Mouse (Mus musculus): ENCODE measurements at regions not wholly inside any gene's neighbourhood (a gene's known extent, or its start where the extent isn't known, plus 50 kb on each side); places are given as distances from the start of the nearest gene placed in this dataset.
A peak's percentile ranks its signal among the peaks of the same experiment; 100 is the strongest.

DNA sequence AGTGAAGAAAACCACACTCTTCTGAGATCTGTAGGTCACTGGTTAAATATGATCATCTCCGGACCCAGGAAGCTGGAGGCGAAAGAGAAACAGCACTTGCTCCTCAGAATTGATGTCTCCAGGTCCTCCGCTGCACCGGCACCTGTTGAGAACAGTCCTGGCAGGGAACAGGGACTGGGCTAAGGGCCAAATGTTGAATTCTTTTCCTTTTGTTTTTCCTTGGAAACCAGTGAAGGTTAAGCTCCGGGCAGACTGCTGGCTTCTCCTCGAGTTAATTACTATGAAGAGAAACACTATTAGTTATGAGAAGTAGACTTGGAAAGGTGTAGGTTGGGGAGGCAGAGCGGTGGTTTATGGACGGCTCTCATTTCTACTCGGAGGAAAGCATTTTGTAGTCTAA is 242.7 kb downstream of the Rngtt start:
- DNase-seq: no peak

DNA sequence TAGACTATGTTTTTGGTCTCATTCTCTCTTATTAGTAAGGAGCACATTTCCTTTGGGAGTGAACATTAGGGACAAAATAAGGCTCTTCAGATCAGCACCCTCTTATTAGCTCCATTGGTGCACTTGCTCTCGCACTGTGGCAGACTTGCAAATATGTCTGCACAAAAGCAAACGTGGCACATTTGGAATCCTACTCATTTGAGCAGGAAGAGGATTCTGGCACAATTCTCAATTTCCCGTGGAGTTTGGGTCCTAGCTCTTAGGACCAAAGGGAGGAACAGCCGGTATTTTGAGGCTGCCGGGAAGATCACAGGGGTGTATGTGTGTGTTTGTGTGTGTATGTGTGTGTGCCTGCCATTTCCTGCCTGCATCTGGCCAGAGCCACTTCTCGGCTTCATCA is 244.5 kb downstream of the Rngtt start:
- DNase-seq: no peak

DNA sequence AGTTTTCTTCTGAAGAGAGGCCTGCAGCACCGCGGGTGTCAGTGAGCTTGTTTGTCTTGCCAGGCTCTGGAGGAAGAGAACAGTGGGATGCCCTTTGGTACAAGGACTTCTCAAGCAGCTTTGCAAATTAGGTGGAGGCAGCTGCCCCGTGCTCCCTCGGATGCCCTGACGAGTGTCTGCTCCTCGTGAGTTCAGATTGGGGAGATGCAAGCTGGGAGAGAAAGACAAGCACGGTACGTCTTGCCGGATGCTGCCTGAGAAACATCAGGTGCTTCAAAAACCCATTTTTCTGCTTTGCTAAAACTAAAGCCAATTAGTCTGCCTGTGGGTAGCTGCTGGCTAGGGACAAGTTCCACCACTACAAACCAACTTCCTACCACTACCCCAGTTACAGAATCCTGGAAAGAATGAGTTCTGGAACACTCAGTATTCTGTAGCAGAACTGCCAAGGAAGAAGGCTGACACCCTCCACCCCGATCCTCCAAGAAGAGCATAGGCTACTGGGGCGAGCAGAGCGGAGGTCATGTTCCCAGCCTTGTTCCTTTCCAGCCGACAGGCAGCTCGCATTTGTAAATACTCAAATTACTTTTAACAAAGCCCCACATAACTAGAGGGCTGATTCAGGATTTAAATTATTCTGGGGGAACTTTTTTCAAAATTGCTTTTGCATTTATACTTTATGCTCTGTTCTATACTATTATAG is 245.3 kb downstream of the Rngtt start:
- no peak for DNase-seq

DNA sequence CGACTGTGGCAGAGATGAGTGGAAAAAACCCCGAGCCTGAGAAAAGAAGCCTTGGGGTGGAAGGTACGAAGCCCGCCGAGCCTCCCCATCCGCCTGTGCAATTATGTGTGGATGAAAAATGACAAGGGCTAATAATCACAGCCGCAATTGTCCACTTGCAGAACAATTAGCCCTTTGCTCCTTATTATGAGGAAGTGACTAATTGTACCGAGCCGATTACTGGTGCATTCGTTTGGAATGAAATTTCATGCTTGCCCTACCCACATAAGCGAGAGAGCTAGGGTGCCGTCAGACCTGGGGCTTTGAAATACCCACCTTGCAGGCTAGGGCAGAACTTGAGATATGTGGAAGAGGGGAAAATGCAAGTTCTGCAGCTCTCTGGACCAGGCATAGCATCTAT is 245.9 kb downstream of the Rngtt start:
- no peak for DNase-seq

DNA sequence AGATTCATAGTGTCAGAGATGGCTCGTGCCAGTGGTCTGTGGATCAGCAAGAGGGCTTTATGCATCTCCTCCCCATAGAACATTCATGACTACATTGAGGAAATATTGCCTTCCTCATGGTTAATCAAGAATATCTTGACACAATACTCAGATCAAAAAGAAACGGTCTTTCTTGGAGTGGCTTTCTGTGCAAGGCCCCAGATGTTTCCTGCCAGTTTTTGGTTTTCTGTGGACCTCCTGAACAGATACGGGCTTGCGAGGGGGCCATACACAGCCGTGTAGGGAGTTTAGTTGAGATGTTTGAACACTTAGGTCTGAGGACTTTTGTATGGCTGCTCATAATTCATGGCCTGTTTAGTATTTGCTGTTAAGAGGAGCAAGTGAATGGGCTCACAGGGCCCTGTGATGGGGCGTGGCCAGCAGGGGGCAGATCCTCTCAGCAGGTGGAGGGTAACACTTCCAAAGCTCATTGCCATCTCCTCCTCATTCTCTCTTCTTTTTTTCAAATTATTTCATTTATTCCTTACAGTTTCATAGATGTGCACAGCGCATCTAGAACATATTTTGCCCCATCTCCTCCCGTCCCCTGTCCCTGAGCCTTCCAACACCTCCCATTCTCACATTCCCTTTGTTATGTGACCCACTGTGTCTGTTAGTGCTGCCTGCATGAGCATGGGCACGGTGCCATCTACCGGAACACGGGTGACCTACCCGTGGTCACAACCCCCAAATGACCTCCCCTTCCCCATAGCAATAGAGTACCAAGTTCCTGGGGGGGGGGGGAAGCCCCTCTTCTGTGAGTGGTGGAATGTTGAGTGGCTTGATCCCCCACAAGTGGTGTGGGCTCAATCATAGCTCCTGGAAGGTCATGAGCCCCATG is 246.8 kb downstream of the Rngtt start:
- DNase-seq: no peak

DNA sequence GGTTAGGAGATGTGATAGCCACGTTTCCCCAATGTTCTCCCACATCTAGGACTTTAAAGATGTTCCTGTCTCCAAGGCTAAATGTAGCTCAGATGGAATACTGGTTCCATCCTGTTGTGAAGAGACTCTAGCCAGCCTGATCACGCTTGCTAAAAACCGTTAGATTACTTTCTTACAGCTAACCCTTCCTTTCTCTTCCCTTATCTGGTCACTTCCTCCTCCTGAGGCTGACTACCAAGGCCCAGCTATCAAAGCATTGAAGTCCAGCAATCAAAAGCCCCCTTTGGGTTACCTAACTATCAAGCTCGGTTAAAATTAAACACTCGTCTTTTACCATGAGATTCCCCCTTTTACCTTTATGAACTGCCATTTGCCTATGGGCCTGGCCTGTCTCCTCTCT is 260.2 kb downstream of the Rngtt start:
- DNase-seq: no peak

DNA sequence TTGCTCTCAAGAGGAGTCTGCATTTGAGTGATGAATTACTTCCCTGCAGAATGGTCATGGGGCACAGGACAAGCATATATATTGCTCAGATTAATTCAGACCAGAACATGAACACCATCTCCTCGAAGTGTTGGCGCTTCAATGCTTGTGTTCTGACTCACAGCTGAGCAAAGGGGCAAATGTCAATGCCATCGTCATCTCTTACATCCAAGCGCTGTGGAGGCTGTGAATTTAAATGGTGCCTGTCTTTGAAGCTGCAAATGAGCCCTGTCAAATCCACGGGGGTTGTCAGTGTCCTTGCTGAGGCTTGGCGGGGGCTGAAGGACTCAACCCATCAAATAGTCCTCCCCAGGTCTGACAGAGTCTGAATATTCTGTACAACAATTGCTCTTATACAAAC is 261.2 kb downstream of the Rngtt start:
- DNase-seq: no peak

DNA sequence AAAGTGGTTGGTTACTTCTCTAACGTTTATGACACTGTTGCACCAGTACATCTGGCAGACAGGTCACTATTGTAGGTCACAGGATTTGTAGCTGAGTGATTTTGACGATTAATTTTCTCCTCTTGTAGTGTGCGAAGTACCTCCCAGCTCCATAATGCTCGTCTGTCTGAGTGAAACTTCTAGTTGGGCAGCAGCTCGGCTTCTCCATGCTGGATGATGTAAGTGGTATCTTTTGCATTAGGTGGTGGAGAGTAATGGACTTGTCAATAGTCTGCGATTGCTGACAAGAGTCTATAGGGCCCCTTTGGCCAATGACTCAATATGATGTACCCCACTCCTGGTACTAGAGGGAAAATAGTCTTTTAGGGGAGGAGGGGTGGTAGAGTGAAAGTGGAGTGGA is 267.5 kb downstream of the Rngtt start:
- DNase-seq: no peak

DNA sequence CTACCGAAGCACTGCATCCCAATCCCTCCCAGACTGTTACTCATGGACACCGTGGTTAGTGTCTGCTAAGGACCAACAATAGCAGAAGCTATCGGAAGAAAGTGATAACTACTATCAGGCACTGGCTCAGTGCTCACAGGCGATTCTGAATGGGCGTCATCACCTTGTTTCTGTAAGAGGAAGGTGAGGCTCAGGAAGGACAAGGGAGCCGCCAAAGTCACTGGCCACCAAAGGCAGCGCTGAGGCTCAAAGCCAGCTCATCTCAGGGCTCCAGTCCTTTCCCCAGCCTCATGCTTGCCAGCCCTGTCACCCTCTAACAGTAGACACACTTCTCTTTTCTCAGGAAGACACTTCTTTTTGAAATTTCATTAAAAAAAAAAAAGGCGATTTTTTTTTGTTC is 270.4 kb downstream of the Rngtt start:
- DNase-seq: no peak

DNA sequence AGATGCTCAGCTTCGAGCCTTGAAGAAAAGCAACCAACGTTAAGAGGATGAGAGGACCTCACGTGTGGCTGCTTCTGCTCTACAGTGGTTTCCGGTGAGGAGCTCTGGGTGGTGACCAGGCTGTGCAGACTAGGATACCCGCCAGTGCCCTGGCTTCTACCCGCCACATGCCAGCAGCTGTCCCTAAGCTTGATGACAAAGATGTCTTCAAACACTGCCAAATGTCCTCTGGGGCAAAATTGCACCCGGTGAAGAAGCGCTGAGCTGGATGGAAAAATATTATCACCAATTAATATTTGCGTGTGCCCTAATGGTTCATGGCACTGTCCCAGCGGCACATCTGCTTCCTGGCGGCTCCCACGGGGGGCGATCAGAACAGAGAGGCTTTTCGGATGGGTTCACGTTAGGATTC is 271.1 kb downstream of the Rngtt start:
- DNase-seq: no peak

DNA sequence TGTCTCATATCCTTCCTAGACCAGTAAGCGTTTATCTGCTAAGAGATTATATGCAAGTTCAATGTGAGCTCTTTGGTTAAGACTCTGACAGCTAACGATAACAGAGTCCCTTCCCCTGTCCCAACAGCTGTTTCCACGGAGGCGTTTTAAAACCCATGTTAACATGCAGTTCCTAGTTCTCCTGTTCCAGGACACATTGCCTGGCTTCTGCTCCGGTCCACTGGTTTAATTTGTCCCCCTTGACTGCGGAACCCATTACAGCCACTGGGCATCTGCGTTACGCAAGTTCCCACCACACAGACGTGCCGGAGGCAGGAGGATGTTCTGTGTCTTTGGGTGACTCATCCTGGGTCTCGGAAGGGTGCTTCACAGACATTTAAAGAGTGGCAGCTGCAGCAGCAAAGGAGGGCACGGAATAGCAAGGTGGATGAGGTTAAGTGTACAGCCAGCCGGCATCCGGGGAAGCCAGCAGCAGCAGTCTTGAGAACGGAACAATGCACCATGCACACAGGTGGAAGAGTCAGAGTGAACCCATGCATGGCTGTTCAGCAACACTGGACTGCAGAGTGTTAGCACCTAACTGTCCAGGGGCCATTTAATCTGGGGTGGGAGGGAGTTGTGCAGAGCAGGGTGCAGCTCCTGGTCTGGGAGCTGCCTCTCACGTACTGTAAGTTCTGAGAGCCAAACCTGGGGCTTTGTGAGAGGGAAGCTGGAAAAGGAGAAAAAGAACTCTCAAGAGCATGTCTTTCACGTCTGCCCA is 271.8 kb downstream of the Rngtt start:
- DNase-seq: no peak

DNA sequence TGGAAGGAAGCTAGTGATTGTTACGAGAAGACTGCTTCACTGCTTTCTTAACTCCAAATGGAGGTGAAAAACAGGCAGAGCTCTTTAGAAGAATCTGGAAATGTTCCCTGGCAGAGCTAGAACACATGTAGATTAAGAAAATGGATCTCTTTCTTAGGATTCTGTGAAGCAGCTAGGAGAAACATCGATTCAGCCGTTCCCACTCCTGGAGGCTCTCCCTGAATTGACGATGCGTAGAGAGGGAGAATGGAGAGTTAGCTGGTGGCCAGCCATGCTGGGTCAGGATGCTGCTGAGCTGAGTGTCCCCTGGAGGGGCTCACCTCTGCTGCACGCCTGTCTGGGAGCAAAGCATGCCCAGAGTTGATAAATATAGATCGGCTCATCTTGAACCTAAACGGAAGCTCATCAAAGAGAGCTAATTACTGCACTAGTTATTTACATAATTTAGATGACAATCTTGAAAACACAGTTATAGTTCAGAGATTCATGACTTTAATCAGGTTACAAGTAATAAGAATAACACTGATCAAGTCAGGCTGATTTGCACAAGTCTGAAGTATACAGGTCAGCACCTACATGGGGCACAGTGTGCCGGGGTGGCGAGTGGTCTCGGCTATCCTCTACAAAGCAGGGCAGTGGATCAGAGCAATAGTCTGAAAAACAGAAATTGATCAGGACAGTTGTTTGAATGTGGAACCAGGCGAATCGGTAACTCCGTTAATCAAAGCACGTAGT is 273.0 kb downstream of the Rngtt start:
- DNase-seq: no peak

DNA sequence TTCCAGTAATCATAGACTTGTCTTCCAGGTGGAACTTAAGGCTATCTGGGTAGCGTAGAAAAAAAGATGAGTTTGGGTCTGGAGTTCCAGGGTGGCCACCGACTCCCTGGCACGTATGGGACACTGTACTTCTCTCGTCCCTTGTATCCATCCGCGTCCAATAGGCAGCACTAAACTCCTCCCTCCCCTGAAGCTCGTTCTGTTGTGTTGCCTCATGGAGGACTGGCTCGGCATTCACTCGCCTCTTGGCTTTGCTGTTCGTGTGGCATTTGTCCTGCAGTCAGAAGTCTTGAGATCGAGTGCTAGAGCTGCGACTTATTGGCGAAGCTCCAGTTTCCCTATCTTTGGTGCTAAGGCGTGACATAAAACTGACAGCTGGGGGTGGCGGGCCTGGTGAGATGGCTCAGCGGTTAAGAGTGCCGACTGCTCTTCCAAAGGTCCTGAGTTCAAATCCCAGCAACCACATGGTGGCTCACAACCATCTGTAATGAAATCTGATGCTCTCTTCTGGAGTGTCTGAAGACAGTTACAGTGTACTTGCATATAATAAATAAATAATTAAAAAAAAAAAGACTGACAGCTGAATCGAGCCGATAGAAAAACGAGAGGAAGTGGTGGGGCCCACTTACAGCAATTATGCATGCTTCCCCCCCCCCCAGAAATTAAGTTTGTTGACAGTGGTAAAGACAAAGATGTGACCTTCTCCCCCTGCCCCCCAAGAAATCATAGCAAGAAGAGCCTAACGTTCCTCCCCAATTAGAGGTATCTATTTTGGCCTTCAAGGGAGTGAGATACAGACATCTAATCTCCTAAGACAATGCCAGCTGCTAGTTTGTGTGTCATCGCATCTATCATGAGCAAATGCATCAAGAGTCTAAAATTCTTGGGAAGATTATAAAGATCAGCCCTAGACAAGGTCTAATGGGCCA is 274.1 kb downstream of the Rngtt start:
- DNase-seq: no peak

DNA sequence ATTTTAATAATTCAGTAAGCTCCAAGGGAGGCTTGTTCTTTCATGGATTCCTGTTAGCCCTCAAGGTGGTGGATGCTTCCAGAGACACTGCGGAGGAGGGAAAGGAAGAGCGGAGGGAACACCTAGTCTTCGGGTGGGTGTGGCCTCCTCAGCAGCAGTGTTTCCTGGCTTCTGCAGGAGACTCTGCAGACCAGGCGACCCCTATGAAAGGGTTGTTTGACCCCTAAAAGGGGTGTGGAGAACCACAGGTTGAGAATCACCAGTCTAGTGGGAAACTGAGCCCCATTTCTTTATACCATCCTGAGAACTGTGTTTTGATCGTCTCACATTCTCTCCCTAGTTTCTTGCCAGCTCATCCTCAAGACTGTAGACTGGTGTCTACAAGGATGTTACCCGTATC is 275.7 kb downstream of the Rngtt start:
- no peak for DNase-seq

DNA sequence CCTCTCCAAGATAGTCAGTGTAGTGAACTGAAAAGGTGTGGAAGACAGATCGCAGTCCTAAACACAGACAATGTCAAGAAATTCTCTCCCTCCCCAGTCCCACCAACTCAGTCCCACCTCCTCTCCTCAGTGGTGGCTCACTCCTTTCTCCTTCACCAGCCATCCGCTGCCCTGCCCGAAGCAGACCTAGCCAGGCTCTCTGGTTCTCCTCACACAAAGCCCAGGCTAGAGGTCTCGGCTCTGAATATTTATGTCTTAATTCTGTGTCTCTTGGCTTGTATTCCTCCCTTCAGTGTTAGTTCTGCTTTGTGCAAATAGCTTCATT is 276.1 kb downstream of the Rngtt start:
- DNase-seq: no peak

DNA sequence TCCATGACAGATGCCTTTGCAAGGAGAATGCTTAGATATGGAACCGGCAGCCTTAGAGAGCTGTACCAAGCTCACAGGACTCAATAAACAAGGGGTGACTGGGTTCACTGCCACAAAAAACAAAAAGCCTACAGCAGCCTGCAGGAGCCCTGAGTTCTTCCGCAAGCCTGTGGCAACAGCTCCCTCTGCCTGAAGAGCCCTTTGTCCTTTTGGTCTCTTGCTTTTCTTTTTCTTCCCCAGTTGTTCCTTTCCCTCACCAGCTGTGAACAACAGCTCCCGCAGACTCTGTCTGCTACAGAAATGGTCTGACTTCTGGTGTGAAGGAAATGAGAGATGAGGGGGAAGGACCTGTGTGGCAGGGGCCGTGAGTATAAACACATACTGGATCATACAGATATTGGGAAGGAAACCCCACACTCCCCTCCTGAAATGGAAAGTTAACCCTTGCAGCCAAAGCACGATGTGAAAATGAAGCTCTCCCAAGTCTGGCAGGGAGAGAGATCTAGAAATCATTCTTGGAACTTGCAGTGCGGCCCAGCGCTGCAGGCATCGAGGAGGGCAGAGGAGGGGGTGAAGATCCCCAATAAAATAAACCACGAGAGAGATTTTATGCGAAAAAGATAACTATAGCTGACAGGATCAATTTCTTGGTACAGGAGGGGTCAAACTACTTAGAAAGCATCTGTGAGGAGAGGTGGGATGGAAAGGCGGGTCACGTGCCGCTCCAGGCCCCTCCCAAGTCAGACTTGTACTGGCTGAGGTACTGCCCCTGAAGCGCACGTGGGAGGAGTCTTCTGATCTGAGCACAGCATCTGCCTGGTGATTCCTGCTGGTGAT is 276.7 kb downstream of the Rngtt start:
- DNase-seq: peak; percentile 43 to 46

DNA sequence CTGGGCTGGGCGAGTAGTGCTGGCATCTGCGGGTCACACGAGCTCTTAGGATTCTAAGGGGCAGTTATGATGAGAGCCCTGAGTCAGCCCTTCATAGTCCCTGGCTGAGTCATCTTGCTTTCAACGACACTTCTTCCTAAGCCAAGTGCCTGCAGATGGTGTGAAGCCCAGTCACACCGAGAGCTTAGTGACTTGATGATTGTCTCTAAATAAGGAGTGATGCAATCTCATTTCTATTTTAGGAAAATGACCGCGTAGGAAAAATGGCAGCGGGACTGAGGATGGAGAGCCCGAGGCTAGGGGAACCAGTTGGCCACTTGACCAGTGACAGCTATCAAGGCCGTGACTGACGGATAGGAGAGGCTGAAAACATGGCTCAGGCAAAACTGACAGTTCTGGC is 277.6 kb downstream of the Rngtt start:
- peak; percentile 47 to 61 for DNase-seq

DNA sequence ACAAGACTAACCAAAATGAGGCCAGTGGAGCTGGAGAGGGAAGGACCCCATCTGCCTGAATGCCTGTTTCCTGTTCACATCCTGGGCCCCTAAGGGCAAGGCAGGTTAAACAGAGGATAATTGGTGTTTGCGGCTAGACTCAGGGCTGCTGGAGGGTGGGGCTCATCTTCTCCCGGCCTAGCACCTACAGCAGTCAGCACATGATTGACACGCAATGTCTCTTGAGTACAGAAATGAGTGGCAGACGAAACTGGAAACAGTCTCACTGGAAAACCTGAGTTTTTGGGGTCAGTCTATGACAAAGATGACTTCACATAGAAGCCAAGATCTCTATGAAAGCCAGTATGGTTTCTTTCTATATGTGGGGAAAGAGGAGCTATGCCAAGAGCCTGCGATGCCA is 278.0 kb downstream of the Rngtt start:
- no peak for DNase-seq

DNA sequence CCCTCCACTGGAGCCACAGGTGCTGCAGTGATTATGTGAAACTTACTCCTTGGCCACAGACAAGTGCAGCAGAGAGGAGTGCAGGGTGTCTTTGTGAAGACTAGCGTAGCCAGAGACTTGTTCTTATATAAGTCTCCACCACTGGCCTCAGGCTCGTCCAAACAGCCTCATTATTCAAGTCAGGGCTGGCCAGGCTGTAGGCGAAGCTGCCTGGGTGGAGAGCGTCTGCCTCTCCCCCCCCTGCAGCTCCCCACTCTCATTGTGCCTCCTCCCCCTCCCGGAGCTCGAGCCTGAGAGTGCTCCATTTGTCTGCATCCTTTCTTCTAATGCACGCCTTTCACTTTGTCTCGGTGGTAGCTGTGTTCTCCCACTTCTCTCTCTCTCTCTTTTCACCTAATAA is 279.1 kb downstream of the Rngtt start:
- DNase-seq: no peak

DNA sequence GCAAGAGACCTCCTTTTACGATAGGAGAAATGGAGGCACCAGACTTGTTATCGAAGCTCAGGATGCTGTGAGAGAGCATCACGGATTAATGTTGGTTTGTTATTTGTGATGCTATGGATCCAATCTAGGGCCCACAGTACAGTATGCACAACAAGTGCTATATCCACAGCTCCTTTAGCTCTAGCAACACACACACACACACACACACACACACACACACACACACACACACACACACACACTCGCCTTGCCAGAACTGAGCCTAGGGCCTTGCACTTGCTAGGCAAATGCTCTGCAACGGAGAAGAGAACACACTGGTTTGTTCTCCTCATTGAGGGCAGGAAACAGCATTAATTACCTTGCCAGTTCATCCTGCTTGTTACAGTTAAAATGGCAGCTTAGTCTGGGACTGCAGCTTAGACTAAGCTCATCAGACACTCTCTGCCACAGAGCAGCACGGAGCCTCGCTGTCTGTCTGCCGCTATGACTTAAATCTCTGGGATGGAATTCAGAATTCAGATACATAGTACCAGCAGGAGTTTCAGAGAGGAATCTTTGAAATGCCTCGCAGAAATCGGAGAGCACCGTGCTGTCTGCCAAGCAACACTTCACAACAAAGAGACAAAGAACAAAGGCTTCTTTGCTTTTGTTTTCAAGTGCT is 285.0 kb downstream of the Rngtt start:
- DNase-seq: no peak

Data from heart, adult 18-20 months (tissue).